Mouse (Mus musculus) layer of hippocampus, postnatal 10 days (tissue): Measurements from ENCODE around the gene Abca13. TPM values are rescaled to one million over a fixed set of nuclear protein-coding genes. Genes with fewer than 3 reads are reported as not detected.
"Not testable (repeated sequence)": the region's sequence is repeated elsewhere in the genome, so short reads cannot be mapped to it uniquely, and the experiment has no call there.

Experiments
- DNase-seq, 2 experiments: peaks; one replicate each; pipeline ENCODE4 v3.0.0; 2021; ENCODE audit warnings: low spot score in 2 of 2
- long read RNA-seq: library from polyadenylated mRNA; stranded (forward); transcript quantifications from one replicate; pipeline ENCODE4 v2.0.0, GENCODE M21; 2023
- total RNA-seq, 2 experiments: library from RNA; stranded (reverse); gene quantifications; 2 replicates each; pipeline ENCODE4 v1.2.3; 2021

The Abca13 gene
- total RNA-seq: under 1 TPM; 0.09 TPM
- long read RNA-seq, partial matches to known transcripts: 0 of 1 reads
- long read RNA-seq, other reads (novel, unspliced or antisense): 1 of 1 reads

DNA sequence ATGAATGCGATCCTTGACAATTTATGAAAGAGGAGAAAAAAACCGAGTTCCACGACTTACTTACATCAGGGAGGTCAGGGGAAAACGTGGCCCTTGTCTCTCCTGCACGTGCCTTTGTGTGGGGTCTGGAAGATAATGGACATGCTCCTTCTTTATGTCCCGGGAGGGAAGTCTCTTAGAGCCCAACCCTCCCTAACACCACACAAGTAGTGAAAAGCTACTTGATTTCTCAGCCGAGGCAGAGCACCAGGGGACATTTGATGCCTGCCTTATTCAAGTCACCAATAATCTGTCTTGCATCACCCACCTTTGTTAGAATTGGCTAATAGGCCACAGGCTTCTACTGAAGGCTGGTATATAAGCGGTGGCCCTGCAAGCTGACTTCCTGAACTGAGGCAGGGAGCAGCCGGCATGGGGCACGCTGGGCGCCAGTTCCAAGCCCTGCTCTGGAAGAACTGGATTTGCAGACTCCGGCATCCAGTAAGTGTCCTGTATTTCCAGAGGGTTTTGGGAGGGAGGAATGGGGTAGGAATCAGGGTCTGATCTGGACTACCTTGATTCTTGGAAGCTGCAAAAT lies at the start of gene Abca13:
Gene Abca13 (plus strand): TSS at position 388 of the 577 bp plus-strand sequence.
- DNase-seq: no peak

DNA sequence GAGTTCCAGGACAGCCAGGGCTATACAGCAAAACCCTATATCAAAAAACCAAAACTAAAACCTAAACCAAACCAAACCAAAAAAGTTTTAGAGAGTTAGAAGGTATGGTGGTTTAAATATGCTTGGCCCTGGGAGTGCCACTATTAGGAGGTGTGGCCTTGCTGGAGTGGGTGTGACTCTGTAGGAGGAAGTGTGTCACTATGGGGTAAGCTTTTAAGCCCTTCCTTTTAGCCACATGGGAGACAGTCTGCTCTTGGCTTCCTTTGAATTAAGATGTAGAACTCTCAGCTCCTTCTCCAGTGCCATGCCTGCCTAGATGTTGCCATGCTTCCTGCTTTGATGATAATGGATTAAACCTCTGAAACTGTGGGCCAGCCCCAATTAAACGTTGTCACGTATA lies 46.6 kb upstream of the Abca13 start:
- no peak for DNase-seq

DNA sequence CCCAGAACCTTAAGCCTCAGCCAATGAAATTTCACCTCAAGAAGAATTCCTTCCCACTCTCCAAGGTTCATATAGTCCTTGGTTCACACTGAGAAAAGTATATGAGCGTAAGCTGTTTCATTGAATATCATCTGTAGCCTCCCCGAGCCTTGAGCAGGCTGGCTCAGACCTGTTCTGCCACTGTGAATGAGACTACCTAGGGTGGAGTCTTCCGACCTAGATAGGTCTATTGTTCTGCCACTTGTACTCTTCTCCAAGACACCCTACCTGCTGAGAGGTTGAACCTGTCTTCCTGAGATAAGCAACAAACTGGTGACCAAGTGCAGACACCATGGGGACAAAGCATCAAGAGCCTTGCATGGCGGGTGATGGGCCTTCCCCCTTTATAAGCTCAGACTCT lies 45.6 kb upstream of the Abca13 start:
- DNase-seq: no peak

DNA sequence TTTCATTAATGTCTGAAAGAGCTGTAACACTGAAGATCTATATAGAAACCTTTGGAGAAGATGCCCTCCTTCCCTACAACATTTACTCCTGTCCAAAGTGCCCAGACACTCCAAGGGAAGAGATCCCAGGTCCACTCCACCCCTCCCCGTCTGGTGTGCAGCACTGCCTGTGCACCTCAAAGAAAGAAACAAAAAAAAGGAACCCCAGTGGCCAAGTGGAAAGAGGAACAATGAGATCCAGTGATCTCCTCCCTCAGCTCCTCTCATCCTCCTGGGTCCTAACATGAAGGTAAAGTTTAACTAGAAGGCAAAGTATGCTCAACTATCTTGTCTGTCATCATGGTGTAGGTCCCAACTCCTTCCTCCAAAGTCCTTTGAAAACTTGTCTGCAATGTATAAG lies 45.1 kb upstream of the Abca13 start:
- no peak for DNase-seq

DNA sequence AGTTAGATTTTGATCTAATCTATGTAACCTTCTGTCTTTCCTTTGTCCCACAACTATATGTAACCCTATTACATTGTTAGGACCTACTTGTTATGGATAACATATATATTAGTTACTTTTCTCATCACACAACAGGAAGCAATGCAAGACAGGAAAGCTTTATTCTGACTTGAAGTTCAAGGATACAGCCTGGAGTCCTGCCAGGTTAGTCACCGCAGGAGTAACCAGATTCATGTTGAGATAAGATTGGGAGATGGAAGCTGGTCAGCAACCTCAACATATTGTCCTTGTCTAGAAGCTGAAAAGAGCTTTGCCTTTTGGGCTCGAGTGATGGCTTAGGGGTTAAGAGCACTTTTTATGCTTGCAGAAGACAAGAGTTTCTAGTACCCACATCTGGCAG lies 43.5 kb upstream of the Abca13 start:
- no peak for DNase-seq

DNA sequence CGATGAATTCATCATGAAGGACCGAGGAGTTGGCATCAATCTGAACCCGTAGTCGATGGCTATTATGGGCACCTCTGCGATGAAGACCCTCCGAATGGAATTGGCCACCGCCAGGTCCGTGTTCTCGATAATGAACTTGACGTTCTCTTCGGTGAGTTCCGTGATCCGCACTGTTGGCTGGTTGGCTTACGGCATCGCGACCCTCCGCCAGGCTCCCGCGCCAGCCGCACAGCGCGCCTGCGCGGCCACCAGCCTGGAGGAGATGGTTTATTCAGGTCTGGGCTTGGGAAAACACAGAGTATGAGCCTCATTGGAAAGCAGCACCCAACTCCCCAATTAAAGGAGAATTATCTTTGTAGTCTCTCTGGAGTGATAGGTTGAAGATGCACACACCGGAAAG lies 41.3 kb upstream of the Abca13 start:
- not testable (repeated sequence) for DNase-seq

DNA sequence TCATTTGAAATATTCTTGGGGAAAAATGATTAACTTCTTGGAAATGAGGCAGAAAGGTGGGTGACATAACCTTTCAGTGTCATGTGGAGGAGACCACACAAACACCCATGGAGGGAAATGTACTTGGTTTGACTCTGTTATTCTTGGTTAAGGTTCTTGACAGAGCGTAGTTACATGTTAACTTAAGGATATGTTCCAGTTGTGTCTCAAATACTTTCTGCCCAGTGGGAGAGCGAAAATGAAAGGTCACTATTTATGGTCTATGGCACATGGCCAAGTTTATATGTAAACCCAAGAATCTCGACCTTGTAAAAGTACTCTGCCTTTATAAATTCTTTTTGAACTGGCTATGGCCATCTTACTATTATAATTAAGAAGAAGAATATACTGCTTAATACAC lies 31.8 kb upstream of the Abca13 start:
- no peak for DNase-seq

DNA sequence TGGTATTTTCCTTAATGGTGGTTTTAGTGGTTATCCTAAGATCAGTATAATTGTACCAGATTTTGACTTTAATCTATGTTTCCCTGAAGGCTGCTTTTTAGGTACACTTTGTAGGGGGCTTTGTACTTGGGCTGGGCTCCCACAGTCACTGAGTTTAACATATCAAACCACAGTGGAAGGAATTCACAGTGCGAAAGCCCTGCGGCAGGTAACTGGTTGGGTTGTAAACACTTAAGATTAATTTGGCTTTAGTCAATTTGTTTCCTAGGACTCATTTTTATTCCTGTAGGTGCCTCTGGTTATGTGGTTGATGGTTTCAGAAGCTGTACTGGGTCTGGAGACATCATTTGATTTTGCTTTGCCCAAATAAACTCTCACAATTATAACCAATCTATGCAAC lies 24.4 kb upstream of the Abca13 start:
- no peak for DNase-seq

DNA sequence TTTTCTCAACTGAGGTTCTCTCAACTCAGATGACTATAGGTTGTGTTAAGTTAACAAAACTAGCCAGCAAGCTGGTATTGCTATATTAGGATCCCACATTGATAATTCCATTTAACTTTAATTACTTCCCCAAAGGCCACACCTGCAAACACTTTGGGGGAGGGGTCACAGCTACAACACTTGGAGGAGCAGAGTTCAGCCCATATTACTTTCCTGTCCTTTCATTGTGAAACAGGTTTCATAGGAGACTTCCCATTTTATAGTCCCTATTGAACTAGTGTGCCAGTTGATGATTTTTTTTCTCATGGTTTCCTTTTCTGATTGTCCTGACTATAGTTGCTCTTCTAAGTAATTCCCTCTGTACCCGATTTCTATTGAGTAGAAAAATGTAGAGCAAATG lies 10.3 kb upstream of the Abca13 start:
- no peak for DNase-seq

DNA sequence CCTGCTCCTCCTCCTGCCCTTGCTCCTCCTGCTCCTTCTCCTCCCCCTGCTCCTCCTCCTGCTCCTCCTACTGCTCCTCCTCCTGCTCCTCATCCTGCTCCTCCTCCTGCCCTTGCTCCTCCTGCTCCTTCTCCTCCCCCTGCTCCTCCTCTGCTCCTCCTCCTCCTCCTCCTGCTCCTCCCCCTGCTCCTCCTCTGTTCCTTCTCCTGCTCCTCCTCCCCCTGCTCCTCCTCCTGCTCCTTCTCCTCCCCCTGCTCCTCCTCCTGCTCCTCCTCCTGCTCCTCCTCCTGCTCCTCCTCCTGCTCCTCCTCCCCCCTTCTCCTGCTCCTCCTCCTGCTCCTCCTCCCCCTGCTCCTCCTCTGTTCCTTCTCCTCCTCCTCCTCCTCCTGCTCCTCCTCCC lies 2.3 kb upstream of the Abca13 start:
- DNase-seq: not testable (repeated sequence)

DNA sequence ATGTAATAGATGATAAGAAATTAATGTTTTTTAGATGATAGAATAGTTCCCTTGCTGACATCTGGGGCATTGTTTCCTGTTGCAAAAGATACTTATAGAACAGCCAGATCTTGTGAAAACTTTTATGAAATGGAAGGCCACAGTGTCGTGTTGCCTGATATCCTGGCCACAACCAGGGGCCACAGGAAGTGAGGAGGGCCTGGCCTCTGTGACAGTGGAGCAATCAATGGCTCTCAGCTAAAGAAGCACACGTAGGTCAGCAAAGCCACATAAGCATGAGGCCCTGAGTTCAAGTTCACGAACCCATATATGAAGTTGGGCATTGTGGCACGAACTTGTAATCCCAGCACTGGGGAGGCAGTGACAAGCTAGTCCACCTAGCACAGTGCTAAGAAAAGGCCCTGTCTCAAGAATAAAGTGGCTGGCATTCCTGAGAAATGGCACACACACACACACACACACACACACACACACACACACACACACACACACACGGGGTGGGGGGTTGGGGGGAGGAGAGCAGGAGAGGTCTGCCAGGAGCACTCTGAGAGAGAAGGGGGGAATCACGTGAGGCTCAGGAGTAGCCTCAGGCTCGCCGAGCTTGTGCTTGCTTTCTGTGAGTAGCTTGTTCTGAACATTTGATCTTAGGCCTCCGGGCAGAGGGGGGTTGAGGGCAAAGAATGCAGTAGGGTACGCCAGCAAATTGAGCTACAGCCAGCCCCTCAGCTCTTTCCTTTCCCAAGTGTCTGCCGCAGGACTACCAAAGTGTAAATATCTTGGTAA lies 779 bp upstream of the Abca13 start:
- DNase-seq: no peak

DNA sequence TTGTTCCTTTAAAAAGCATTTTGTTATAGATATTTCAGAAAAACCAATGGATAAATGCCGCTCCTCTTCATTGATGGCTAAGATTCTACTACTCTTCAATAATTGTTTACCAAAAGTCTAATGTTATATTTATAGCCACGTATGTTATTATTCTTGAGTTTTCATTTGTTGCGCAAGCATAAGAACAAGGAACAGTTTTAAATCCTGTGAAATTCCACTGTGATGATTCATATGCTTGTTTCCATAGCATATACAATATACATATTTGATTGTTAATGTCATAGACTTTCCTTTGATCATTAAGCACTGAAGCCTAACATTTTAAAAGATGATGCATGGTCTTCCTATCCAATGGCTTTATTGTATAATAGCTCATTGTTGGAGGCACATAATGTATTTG lies 3.1 kb downstream of the Abca13 start:
- no peak for DNase-seq

DNA sequence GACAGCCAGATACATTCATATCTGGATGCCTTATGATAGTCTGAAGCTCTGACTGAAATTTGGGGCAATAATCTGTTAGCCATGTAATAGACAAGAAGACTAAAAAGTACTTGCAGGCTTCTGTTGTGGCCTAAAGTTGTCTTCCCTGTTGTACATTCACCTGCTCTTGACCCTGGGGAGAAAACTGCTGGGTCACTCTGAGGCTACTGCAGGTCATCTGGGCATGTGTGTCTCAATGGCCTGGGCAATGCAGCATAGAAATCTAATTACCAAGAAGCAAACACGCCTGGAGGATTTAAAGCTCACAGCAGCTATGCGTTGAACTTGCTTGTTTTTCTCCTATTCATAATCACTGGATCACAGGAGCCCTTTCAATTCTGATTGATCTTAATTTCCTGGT lies 8.1 kb downstream of the Abca13 start:
- no peak for DNase-seq

DNA sequence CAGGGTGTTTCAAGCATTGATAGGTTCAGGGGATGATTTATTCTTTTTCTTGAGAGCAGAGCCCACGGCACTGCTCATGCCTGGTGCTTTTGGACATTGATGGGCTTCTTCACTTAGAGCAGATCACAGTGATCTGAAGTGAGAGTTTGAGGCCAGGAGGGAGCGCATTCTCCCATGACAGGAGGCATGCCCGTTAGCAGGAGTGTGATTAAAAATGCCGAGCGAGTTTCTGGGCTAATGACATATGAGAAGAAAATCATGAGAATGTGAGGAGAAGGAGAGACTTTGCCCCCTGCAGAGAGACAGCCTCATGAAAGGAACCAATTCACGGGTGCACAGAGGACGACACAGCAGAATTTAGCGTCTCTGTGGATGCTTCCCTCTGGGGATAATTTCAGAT lies 19.0 kb downstream of the Abca13 start:
- no peak for DNase-seq

DNA sequence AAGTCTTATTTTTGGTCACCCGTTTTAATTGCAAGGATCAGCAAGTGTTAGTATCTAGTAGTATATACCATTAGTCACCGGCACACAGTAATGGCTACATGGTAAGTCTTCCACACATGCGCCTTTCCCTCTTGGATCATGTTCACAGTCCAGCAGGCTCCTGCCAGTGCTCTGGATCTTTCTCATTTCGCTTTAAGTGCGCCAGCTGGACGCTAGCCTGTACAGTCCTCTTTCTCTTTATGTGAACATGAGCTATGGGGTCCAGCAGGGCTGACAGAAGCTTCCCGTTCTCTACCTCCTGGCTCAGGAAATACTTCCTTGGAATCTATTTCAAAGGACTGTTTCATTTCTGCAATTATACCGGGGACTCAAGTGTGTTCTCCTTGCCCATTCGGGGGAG lies 21.8 kb downstream of the Abca13 start:
- DNase-seq: peak in 1 of 2 experiments; percentile 16

DNA sequence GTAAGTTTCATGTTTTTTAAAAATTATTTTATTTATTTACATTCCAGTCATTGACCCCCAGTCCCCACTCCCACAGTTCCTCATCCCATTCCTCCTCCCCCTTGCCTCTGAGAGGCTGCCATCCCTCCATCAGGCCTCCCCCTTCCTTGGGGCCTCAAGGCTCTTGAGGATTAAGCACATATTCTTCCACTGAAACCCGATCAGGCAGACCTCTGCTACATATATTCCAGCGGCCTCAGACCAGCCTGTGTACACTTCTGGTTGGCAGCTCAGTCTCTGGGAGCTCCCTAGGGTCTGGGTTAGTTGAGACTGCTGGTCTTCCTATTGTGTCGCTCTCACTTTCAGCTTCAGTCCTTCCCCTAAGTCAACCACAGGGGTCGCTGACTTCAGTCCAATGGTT lies 24.5 kb downstream of the Abca13 start:
- no peak for DNase-seq

DNA sequence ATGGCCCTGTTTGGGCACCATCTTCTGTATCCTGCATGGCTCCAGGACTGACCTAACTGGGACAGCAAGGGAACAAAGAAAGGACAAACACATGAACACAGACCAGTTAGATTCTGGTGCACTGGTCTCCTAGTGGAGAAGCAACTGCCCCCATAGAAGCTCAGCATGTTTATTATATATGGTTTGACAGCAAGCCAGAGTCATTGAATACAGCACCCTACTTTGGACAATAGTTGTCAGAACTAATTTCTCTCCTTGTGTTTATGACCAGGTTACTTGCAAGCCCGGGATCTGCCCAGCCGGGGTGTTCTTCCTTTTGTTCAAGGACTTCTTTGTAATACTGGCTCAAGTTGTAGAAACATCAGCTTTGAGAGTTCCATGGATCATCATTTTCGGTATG lies 28.8 kb downstream of the Abca13 start:
- no peak for DNase-seq

DNA sequence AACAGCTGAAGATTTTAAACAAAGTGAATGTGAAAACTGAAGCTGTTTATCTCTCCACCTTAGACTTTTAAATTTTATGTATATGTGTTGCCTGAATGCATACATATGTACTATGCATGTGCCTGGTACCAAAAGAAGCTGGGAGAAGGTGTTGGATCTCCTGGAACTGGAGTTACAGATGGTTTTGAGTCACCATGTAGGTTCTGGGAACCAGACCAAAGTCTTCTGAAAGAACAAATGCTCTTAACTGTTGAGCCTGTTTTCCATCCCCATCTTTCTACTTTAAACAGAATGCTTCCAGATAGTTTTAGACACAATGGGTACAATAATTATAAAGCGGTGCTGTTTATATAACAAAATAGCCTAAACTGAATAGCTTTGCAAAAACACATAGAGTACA lies 29.9 kb downstream of the Abca13 start:
- no peak for DNase-seq

DNA sequence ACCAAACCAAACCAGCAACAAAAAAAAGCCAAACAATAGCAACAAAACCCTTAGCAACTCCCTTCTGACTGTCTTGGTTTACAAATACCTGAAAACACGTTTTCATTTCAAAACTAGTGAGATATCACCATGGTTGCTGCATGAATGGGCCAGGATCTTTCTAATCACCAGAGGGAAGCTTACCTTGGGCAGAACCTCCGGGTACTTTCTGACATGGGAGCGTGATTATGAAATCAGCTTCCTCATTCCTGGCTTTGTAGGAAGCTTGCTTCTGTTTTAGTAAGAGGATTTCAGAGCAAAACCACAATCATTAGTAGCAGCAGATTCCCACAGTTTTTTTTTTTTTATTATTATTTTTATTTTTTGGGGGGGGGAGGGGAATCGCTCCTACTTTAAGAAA lies 34.7 kb downstream of the Abca13 start:
- no peak for DNase-seq

DNA sequence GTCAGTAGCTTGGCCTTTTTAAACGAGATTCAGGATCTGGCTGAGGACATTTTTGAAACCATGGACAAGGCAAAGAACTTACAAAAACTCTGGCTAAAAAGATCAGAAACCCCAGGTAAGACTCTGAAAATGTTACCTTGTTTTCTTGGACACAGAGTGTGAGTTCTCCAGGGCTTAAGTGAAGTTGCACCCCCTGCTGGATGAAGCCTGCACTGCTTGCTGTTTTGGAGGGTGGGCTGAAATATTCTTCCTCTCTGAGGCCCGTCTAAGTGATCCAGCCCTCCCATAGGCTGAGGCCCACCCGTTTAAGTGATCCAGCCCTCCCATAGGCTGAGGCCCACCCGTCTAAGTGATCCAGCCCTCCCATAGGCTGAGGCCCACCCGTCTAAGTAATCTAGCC lies 57.9 kb downstream of the Abca13 start:
- not testable (repeated sequence) for DNase-seq

DNA sequence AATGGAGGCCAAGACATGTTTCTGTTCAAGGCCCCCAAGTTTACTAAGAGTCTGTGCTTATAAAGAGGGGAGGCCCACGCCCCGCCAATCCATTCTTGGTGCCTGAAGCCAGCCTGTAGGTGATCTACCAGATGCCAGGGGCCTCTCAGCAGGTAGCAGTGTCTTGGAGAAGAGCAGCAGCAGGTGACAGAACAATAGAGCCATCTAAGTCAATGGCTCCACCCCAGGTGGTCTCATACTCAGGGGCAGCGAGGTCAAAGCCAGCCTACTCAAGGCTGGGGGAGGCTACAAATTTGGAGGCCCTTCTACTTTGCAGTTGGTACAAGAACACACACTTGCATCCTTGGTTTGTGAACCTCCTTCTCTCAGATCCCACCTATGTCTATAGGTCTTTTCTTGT lies 71.3 kb downstream of the Abca13 start:
- not testable (repeated sequence) for DNase-seq

DNA sequence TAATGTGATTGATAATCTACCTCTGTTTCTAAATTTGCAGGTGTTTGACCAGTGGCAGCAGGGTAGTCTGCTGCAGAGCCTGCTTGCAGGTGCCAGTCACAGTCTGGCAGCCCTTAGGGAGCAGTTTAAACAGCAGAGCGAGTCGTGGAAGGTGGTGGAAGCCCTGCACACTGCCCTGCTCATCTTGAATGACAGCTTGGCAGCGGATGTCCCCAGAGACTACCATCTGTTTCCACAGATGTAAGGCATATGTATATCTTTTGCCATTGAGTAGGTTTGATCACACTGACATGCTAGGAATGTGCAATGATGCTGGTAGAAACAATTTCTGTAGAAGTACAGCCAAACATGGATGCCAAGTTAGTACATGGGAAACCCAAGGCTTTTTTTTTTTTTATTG lies 77.3 kb downstream of the Abca13 start:
- DNase-seq: peak in 1 of 2 experiments; percentile 16

DNA sequence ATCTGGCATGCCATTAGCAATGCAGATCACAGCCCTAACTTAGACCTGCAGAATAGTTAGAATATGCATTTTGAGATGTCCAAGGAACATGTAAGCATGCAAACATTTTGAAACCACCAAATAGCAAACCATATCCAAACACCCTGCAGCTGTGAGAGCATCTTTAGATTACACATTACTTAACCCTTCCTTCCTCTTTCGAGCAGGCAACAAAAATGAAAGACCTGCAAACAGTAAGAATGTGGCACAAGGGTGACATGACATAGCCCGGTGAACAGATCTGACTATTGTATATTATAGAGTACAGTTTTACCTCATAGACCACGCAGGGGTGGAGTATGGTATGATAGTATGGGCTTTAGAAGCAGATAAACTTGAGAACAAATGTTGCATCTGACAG lies 93.5 kb downstream of the Abca13 start:
- no peak for DNase-seq
